Mouse (Mus musculus) c-Kit-negative CD71-positive TER-119-positive erythroid progenitor cells, embryonic 14.5 days (primary cell): ENCODE results near the gene Ptdss2.
A peak's percentile ranks its signal among the peaks of the same experiment; 100 is the strongest.

Experiments
- DNase-seq: peaks from one replicate; pipeline ENCODE4 v3.0.0-alpha.2; 2013; ENCODE audit warnings: low read depth, low spot score

The Ptdss2 gene

DNA sequence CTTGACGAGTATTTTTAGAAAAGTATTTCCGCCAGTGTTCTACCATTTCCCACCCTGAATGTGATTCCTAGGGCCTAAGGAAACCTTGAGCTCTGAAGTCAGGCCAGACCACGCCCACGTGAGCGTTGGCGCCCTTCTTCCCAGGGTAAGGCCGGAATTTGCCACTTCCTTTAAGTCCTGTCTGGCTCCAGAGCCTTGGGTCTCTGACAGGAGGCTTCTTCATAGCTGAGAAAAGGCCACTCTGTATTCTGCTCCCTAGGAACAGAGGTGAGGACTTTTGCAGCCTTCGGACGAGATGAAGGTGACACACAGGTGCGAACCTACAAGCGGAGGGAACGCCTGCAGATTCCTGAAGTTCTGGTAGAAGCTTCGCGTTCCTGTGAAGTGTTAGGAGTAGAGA lies at the start of gene Ptdss2:
TSS of gene Ptdss2 (plus strand) at position 138 of the 400 bp plus-strand sequence.
- DNase-seq = no peak

DNA sequence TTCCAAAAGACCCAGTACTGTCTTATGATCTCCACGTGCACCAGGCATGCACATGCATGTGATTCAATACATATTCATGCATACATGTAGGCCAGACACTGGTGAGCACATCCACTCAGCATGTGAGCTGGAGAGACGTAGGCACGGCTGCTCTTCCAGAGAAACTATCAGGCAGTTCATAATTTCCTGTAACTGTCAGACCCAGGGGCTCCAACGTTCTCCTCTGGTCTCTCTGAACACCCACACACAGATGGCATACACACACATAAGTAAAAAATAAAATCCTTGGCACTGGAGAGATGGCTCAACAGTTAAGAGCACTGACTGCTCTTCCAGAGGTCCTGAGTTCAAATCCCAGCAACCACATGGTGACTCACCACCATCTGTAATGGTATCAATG lies 48.4 kb upstream of the Ptdss2 start:
- no peak for DNase-seq

DNA sequence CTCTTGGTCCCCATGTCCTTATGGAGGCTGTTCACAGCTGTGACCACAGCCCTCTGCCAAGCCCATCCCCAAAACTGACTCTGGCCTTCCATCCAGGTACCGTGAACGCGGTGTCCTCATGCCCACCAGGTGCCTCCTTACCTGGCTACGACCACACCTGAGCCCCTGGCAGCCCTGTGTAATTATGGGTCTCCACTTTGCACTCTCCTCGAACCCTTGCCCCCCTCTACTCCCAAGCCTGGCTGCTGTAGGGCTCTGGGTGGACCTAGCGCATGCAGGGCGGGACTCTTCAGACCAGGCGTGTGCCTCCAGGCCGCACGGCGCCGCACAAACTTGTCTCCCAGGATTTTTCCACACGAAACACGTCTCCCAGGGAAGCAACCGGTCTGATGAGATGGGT lies 44.3 kb upstream of the Ptdss2 start, which contains the start of gene Pkp3:
TSS of gene Pkp3 (plus strand) at position 378 of the 400 bp plus-strand sequence.
- no peak for DNase-seq

DNA sequence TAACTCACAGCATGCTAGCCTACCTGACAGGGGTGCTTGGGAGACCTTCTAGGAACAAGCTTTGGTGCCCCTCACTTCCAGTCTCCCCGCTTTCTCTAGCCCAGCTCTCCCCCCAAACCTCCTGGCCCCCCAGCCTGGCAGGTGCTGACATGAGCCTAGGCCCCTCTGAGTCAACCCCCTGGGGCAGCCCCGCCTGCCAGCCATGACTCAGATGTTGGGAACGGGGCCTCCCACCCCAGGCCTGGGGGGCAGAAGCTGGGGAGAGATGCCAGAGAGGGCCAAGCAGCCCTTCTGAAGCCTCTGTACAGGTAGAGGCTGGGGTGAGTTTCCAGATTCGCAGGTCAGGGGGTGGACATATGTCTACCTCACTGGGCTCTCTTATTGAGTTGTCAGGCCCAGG lies 43.3 kb upstream of the Ptdss2 start:
- no peak for DNase-seq

DNA sequence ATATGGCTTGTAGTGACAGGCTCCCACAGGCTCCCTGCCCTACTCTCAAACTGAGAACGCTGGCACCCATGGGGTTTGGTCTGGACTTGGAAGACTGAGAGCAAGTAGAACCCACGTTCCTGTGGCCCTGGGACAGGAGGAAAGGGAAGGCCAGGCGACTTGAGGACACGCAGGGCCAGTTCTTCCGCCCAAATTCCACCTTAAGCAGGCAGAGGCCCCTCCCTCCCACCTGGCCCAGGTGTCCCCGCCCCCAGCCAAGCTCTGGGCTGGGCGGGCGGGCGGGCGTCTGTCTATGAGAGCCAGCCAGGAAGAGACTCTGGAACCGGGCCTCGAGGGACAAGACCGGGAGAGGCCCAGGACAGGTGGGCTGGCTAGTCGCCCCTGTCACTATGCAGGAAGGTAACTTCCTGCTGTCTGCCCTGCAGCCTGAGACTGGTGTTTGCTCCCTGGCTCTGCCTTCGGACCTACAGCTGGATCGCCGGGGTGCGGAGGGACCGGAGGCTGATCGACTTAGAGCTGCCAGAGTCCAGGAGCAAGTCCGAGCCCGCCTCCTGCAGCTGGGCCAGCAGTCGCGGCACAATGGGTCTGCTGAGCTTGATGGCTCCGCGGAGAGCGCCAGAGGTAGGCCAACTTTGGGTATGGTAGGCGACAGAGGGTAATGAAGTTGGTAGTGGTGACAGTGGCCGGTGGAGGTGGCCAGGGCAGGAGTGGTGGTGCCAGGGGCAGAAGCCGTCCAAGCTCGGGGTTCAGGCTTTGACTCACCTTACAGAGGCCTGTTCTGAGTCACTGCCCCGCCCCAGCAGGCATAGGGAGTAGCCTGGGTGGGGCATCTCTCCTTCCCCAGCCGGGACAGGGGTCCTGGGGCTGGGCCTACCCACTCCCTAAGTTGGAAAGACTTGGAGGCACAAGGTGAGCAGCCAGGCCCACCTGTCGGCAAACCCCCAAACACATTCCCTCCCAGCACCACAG lies 42.4 kb upstream of the Ptdss2 start:
- DNase-seq = no peak

DNA sequence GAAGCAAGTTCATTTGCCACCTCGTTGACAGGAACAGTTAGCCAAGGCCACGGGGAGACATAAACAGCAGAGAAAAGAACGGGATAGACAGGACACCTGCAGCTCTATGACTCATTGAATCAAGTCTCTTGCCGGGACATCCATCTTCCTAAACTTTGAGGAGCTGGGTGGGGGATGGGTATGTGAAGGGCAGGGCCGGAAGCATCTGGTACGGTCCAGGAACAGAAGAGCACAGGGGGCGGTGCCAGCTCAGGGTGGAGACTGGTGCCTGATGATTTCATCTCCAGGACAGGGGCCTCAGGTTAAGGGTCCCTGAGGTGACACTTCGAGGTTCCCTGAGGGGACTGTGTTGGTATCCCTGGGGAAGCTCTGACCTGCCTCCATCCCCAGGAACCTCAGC lies 34.3 kb upstream of the Ptdss2 start:
- no peak for DNase-seq

DNA sequence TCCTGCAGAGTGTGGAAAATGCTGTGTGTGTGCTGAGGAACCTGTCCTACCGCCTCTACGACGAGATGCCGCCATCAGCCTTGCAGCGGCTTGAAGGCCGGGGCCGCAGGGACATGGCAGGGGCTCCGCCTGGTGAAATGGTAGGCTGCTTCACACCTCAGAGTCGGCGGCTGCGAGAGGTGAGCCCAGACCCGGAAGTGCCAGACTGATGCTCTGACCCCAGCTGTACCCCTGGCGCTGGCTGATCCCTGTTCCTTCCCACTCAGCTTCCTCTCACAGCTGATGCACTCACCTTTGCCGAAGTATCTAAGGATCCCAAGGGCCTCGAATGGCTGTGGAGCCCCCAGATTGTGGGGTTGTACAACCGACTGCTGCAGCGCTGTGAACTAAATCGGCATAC lies 33.7 kb upstream of the Ptdss2 start:
- no peak for DNase-seq

DNA sequence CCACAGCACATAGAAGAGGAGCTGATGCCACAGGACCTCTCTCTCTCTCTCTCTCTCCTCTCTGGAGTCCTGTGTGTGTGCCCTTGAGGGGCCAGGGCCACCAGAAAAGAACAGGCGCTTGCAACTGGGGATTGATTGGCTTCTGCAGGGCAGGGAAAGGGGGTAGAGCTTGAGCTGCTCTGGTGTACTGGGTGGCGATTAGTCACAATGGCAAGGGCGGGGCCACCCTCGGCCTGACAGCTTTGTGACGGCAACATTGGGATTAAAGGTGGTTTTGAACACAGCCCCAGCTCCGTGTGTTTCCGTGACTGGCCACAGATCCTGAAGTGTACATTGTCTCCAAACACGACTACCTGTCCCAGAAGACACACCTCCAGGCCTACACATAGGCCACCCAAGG lies 32.0 kb upstream of the Ptdss2 start:
- no peak for DNase-seq

DNA sequence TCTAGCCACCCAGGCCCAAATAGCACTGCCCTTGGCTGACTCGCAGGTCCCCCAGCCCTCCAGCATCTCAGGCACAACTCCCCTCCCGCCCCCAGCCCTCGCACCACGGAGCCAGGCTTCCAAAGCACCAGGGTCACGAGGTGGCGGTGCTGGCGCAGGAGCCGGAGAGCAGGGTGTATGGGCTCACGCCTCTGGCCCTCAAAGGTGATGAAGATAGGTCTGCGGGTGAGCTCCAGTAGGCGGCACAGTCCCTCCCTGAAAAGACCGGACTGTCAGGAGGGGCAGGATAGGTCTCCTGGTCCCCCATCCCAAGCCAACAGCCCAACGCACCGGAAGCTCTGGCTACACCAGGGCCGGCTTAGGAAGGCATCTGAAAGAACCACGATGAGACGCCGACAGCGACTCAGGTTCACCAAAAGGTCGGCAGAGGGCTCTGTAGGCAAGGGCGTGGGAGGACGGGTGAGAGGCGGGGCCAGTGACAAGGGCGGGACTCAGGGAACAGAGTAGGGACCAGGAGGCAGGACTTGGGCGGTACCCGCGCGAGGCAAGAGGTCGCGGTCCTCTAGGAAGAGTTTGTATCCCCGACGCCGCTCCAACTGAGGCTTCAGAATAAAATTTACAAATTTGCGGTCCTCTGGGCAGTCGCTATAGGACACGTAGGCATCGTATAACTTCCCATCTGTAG lies 30.0 kb upstream of the Ptdss2 start:
- DNase-seq = peak; percentile 86

DNA sequence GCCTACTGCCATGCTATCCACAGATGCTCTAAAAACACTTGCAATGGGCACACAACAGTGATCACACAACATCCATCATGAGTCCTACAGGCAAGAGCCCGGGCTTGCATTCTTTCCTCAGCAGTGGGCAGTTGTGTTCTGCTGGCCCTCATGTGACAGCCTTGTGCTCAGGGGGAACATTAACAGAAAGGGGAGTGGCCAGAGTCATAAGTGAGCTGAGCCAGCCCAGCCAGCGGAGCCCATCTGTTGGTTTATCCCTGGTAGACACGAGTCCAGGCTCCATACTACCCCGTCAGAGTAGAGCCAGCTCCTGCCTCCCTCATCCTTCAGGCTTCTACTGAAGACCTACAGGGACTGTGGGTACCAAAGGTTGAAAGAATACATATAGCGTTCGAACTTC lies 28.2 kb upstream of the Ptdss2 start:
- DNase-seq = no peak

DNA sequence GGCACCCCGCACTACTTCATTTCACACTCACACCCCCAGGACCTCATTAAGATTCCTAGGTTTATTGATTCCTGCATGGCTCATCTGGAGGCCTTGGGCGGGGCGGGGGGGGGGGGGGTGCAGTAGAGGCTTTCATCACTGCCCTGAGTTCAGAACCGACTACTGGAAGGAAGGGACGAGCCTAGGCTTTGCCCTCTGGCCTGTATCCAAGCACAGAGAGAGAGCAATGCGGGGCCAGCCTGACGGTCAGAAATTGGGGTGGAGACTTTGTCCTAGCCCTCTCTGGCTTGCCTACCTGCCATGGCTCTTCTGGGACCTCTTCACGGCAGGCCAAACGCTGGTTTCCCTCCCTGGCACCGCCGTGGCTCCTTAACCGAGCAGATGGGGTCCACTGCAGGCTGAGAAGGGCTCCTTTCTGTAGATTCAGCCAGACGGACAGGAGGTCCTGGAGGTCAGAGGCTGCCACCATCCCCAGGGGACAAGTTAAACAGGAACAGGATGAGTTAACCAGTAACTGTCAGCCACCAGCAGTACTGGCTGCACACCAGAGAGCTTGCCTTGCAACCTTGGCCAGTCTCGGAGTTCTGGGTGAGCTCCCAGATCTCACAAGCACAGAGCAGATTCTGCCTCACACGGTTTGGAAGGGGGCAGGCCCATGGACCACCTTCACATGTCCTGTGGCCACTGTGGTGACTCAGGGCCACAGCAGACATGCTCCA lies 27.5 kb upstream of the Ptdss2 start:
- no peak for DNase-seq

DNA sequence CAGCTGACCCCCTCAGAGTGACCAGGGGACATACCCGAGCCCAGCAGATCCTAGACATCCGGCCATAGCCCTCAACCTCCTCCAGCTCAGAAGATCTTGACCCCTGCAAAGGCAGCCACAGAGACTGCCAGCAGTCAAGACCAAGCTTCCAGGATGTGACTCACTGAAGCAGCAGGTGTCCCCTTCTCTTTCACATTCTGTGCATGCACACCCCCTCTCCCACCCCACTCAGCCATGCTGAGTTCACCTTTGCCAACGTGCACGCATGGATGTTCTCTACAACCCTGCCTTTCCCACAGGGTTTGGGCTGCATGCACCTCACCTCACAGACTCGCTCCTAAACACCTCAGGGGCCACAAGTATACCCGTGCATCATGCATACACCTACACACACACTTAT lies 26.2 kb upstream of the Ptdss2 start:
- no peak for DNase-seq

DNA sequence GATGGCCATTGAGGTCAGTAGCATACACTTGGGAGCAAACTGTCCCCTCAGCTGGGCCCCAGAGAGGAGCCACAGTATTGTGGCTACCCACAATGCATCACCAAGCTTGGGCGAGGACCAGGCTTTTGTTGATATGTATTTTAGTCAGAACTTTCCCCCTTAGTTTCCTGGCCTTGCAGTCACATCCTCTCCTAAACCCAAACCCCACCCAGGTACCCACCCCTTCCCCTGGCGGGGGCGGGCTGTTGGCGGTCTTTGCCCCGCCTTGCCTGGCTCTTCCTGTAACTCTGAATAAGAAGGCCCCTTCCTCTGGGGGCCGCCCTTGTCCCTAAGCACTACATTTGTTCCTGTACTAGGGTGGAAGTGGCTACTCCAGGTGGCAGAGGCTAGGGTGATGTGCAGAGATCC lies 25.5 kb upstream of the Ptdss2 start:
- no peak for DNase-seq

DNA sequence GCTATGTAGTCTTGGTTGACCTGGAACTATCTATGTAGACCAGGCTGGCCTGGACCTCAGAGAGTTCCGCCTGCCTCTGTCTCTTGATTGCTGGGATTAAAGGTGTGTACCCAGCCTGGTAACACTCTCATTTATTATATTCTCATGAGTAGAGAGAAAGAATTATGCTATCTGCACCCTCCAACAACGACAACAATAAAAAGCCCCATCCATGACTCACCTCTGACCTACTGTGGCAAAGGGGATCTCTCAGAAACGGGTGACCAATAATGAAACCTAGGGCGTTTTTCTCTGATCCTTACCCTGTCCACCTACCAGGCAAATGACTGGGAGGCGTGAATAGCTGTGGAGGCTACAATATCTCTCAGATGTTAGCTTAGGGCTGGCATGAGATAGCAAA lies 25.0 kb upstream of the Ptdss2 start:
- no peak for DNase-seq

DNA sequence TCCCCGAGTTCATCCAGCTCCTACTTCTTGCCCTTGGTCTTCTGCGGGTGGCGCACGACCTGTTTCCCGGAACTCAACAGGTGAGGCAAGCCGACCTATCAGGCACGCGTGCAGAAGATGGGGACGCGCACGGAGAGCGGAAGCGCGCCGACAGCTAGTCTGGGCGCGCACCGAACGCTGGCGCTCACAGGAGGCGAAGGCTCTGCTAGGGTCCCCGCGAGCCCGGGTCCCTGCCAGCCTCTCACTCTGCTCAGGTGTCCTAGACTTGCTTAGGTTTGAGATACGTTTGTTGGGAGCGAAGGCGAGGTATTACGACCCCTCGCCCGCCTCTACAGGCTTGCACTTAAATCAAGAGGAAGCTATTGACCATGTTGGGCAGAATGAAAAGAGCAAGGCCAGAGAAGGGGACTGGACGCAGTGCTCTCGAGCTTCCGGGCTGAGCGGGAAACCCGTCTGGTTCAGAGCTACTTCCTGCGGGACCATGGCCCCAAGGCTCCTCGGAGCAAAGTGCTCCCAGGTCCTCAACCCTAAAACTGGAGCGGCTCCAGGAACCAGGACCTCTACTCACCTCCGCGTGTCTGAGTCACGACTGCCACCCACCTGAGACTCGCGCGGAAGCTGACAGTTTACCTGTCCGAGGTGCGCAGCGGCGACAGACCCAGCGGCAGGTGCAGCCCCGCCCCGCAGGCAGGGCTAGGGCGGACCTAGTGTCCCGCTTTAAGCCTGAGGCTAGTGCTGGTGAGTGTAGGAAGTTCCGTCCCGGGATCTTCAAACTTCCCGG lies 22.1 kb upstream of the Ptdss2 start, which contains the start of gene Sigirr:
TSS of gene Sigirr (minus strand) at position 662 of the 781 bp plus-strand sequence.
- DNase-seq = no peak

DNA sequence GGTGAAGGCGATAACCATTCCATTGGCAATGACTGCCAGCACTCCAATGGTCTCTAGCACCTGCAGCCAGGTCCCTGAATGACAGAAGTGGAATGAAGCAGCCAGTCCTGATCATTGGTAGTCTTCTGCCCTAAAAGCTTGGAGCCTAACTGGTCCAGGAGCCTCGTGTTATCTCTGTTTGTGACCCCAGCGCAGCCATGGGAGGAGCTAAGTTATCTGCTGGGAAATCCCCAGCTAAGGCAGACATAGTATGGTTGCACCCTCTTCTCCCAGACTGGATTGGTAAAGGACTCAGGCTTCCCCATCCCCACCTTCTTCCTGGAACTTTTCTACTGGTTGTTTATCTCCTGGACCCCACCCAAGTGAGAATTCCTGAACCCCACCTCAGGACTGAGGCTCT lies 19.0 kb upstream of the Ptdss2 start:
- peak; percentile 36 for DNase-seq

DNA sequence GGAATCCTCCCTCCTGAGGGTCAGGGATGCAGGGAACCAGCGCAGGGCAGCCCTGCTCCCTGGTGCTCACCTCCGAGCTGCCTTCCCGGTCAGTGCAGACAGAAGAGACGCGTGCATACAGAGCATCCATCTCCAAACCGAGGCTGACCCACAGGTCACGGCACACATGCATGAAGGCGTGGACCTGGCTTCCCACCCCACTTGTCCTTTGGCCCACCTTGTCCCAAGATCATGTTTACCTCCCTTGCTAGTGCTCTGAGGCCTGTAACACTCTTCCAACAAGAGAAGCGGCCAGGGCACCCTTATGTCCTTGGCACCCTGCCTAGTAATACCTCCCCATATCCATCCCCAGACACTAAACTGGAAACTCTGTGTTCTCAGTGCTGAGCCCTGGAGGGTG lies 6.3 kb upstream of the Ptdss2 start:
- DNase-seq = no peak

DNA sequence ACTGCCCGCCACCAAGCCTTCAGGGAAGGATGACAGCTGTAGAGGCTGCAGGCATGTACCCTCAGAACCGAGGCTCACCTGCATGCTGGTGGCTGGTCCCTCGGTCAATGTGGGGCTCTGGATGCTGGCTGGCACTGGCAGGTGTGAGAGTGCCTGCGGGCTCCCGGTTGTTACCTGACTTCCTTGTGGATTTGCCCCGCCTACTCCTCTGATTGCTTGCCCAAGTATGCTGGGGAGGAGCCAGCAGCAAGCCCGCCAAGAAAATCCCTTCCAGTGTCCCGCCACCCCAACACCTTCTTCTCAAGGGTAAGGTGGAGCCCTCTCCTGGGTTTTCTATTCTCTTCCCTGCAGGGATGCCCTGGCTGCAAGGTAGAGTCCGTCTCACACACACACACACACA lies 4.5 kb upstream of the Ptdss2 start, which contains the start of gene Ano9:
TSS of gene Ano9 (minus strand) at position 171 of the 400 bp plus-strand sequence.
- no peak for DNase-seq

DNA sequence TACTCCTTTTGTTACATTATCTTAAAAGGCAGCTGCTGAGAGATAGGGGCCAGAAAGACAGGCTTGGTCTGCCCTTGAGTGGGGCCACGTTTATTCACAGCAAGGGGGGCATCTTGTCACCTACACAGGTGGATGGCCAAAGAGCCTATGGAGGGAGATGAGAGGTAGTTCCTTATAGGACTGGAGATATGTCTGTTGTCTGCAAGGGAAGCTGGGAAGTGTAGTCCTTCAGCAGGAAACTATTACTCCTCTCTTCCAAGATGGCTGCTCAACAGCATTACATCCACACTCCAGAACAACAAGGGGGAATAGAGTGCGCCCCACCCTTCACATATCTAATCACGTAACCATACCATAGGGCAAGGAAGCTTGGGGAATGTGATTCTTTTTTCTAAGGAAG lies 2.7 kb upstream of the Ptdss2 start:
- DNase-seq = no peak

DNA sequence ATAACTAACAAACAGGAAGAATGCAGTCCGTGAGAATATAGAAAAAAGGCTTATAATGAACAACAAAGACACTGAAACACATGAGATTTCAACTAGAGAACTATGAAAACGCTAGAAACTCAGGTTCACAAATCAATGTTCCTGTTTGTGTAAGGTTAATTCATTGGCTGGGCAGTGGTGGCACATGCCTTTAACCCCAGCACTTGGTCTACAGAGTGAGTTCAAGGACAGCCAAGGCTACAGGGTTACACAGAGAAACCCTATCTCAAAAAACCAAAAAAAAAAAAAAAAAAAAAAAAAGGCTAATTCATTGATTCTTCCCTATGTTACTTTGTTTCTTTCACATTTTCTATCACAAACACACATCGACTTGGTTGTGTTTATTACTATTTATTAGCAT lies 1.6 kb upstream of the Ptdss2 start:
- no peak for DNase-seq

DNA sequence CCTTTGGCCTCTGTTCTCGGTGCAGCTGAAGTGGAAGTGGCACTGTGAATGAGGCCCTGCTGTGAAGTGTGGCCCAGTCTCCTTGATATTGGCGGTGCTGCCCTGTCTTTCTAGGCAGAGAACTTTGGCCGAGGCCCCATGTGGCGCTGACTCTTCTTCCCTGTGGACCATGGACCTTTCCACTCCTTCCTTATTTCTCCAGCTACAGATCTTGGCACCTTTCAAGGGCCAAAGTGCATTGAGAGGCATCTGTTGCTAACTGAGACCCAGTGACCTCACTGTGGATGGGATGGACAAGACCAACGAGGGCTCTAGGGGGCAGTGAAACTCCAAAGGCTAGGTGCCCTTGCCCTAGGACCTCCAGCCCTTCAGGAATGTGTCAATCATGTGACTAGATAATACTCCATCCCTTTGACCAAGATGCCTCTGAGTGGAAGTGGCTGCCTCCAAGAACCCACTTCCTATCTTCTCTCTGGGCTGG lies 1.1 kb upstream of the Ptdss2 start:
- DNase-seq = no peak
